Mouse (Mus musculus) erythroblast, embryonic 14.5 days (primary cell): Measurements from ENCODE around the gene Timm44.

ENCODE experiments used
- GATA1 ChIP-seq: IDR thresholded peaks from 2 replicates; pipeline ENCODE4 v1.6.1; 2012; ENCODE audit warnings: low read length, inconsistent platforms, mixed read lengths
- TAL1 ChIP-seq: IDR thresholded peaks from 3 replicates; pipeline ENCODE4 v1.6.1; 2012; ENCODE audit warnings: low read length, inconsistent platforms, mixed read lengths

DNA sequence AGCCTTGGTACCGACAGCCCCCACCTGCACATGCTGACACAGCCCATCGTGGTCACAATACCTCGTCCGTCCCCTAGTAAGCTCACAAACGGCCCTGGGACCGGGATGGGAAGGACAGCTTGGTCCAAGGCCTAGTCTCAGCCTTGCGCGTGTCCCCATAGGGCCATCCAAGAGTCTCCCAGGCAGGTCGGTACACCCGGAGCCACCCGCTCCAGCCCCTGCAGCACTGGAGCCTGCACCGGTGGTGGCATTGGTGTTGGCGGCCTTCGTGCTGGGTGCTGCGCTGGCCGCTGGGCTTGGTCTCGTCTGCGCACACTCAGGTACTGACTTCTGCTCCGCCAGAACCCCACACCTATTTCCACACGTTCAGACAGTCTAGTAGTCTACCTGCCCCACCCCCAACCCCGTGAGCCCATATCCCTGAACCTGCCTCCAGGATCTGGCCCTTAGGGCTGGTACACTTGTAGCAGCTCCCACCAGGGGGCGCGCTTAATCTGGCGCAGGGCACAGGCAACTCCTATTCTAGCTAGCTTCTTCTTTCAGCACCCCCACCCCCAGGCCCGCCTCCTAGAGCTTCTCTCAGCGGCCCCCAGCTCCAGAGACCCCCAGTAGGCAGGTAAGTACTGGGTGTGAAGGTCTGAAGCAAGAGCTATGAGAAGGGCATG, 25.3 kb downstream of the Timm44 start:
- TF ChIP-seq GATA1 (no peak), TAL1 (no peak)
